Mouse (Mus musculus): ENCODE results near the gene Kcnh2. TPM values are rescaled to one million over a fixed set of nuclear protein-coding genes. Genes with fewer than 3 reads are reported as not detected.

The Kcnh2 gene
- total RNA-seq, 2 experiments from 2014 or later: 75.5 to 85.8 TPM

DNA sequence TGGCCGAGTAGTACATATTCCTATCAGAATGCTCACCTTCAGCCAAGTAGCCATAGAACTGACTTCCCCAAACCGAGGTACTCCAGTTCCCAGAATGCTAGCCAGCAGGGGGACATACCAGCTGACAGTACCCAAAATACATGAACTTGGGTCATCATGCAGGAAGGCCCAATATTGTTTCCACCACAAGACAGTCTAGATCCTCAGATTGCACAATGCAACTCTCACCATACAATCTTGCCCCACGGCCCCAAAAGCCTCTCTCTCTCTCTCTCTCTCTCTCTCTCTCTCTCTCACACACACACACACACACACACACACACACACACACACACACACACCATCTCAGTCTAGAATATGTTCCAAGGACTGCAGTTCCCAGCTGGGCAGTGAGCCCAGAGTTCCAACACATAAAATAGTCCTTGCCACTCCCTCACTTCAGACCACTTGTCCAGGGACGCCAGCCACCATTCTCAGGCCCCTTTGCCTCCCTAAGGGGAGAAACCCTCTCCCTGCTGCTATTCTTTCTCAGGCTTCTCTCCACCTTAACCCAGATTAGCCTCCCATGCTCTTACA lies 24.5 kb downstream of the Kcnh2 start:
- peak; percentile 59 to 74 for DNase-seq
- intact Hi-C loops (cut with DNase I): no loop called here

- no peak for DNase-seq
- intact Hi-C loops (cut with DNase I): no loop called here
Measured at GRCm38 (mm10) chr5:24326166-24326841, 25.1 kb downstream of the Kcnh2 start.

DNA sequence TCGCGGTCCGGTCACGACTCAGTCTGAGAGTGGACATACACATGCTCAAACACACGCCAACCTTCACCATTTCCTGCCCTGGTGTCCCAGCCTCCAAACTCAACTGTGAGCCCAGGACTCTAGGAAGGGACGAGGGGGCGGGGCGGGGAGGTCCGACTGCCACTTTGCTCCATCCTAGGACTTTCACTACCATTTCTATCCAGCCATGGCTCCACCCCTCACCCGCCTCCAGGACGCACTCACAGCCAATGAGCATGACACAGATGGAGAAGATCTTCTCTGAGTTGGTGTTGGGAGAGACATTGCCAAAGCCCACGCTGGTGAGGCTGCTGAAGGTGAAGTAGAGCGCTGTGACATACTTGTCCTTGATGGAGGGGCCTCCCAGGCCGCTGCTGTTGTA lies 26.2 kb downstream of the Kcnh2 start:
- DNase-seq: no peak
- intact Hi-C loops (cut with DNase I): no loop called here

- no peak for DNase-seq
Measured at GRCm38 (mm10) chr5:24321711-24322682, 29.4 kb downstream of the Kcnh2 start.

DNA sequence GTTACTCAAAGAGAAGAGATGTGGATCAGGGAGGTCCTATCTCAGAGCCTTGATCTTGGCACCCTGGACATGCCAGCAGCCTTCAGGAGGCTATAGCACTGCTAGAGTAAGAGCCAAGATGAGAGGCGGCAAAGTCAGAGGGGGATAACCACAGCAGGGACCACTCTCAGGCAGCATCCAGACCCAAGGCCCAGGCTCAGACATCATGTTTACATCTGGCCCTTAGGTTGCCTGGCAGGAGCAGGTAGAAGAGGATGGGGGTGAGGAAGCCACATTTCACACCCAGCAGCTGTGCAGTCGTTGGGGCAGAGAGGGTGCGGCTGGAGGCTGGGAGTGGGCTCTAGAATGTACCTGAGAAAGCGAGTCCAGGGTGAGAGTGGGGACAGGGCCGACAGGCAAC lies 30.5 kb downstream of the Kcnh2 start:
- intact Hi-C loops (cut with DNase I): no loop called here
- no peak for DNase-seq

More at GRCm38 (mm10) chr5:24321711-24322682, 29.4 kb downstream of the Kcnh2 start:
- intact Hi-C loops (cut with DNase I): no loop called here

DNA sequence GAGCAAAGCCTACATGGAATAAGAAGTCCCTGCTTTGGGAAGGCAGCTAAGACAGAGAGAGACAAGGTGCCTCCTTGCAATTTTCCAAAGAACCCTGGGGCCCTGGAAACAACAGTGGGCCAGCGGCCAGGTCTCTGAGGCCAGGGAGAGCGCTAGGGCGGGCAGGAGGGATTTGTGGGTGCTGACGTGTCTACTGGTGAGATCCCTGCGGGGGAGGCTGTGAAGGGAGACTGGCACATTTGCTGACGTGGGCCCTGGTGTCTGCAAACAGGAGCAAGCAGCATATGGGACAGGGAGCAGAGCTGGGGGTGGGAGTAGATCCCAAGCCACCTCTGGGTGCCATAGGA lies 31.0 kb downstream of the Kcnh2 start:
- intact Hi-C loops (cut with DNase I): no loop called here
- no peak for DNase-seq

DNA sequence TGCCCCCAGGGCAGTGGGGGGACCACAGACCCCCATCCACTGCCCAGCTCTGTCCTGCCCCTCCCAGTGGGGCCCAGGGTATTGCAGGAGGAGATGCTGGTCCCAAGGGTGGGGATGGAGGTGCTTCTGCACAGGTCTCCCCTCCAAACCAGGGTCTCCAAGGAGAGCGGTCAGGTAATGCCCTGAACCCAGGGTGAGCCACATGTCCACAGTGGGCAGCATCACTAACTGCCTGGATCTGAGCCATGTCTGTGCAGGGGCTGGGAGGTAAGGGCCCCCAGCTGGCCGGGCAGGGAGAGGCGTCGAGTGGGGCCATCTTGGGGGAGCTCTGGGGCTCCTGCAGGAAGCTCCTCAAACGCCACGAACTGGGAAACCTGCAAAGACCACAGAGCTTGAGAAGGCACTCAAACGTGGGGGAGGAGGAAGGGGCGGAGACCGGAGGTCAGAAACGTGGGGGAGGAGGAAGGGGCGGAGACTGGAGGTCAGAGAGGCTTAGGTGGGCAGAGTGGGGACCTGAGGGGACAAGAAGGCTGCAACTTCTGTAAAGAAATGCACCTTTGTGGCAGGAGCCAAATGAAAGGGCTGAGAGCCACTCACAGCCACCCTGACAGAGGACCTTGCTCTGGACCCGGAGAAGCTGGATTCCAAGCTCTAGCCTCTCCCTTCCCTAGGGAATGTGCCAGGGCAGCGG lies 31.5 kb downstream of the Kcnh2 start:
- no peak for DNase-seq
- intact Hi-C loops (cut with DNase I): no loop called here

DNA sequence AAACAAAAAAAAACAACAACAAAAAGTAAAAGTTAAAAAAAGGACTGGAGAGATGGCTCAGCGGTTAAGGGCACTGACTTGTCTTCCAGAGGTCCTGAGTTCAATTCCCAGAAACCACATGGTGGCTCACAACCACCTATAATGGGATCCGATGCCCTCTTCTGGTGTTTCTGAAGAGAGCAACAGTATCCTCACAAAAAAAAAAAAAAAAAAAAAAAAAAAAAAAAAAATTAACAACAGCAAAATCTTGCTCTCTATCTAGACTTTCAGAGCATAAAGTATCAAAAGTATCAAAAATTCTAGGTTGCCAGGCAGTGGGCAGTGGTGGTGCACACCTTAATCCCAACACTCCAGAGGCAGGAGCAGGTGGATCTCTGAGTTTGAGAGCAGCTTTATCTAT lies 42.2 kb downstream of the Kcnh2 start:
- intact Hi-C loops (cut with DNase I): no loop called here
- DNase-seq: no peak

- DNase-seq: no peak
- intact Hi-C loops (cut with DNase I): no loop called here
Measured at GRCm38 (mm10) chr5:24308621-24309020, 42.8 kb downstream of the Kcnh2 start.

- DNase-seq: no peak
- intact Hi-C loops (cut with DNase I): no loop called here
Measured at GRCm38 (mm10) chr5:24307118-24307777, 44.2 kb downstream of the Kcnh2 start.

DNA sequence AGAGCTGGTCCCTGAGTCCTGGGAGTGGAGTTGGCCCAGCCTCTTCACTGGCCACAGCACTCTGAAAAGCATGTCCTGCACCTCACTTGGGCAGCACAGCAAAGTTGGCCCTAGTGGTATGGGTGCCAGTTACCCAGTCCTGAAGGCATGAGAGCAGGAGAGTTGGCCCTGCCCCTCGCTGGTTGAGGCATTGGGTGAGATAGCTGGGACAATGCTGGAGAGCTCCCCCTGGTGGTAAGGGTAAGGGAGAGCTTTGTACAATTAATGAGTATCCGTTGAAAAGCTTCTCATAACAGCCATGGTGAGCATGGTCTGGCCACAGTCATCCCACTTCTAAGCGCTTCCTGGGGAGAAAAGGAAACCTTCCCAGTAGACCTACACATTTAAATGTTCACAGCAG lies 48.2 kb downstream of the Kcnh2 start:
- intact Hi-C loops (cut with DNase I): loop anchor here (2.0 kb wide), 1 partner anchor 36 kb away; no protein-coding TSS in a partner anchor
- DNase-seq: no peak

GRCm38 (mm10) chr5:24299845-24300589 lies 51.4 kb downstream of the Kcnh2 start:
- peak; percentile 37 to 61 for DNase-seq
- intact Hi-C loops (cut with DNase I): no loop called here

DNA sequence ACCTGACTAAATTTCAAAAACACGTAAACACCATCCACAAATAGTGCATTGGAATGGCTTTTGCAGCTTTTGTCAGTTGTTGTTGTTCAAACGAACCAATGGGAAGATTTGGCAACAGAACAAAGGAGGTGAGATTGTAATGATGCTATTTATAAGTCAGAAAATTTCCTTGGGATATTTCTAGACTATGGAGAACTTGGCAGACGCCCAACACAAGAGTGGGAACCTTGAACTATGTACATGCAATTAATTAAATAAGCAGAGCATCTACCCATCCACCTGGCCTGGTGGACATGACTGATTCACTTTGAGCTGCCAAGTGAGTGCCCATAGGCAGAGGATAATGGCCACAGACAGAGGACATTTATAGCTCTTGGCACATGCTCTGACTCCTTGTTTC lies 59.5 kb downstream of the Kcnh2 start:
- intact Hi-C loops (cut with DNase I): no loop called here
- DNase-seq: peak; percentile 30 to 46

DNA sequence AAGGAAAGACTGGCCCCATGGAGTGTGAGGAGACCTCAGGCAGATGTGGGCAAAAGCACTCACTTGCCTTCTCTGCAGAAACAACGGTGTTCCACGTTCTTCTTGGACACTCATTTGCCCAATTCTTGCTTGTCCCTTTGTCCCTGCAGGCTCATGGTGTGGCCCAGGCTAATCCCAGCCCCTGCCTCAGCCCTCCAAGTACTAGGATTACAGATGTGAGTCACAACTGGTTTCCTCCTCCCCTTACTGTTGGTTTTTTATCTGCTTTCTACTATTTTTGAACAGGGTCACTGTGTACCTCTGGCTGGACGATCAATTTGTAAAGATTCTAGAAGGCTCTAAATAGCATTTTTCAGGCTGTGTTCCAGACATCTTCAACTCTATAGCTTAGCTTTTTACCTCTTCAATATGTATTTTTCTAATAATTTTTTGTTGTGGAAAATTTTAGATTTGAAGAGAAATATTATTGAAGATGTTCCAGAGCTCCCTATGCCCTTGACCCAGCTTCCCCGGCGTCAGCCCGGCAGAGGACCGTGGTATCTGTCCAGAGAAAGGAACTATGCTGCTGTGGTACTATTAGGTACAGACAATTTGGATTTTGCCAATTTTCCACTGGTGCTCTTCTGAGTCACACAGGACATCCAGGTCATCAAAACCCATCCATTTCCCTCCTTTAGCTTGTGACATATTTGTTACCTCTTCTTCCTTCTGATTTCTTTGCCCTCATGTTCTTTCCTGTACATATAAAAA lies 65.0 kb downstream of the Kcnh2 start:
- intact Hi-C loops (cut with DNase I): no loop called here
- DNase-seq: no peak

DNA sequence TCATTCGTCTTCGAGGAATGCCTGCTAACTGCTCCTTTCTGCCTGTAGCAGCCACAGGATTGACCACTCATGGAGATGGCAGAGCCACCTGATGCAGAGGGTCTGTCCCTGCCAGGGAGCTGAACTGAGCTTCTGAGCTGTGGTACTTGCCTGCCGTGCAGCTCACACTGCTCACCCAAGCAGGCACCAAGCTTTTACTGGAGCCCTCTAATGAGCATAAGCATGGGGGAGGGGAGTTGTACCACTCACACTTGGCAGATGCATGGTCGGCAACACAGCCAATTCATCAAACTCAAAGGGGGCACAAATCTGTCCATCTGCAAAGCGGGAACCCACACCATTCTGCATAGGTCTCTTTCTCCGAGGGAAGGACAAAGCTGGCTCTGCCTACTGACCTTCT lies 67.3 kb downstream of the Kcnh2 start:
- intact Hi-C loops (cut with DNase I): no loop called here
- no peak for DNase-seq

DNA sequence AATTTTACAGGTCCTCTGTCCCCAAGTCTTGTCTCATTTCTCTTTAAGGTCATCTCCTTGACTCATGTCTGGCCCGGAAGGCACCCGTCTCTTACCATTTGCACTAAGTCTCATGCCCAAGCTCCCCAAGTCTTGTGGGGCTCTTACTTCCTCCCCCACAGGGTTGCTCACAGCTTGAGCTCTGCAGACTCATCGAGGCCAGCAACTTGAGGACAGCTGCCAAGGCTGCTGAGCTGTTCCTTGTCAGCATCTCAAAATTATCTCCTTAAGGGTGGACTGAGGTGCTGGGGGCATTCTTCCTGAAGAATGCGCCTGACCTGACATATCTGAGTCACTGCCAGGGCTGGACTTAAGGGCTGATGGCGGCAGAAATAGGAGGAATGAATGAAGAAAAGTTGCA lies 68.2 kb downstream of the Kcnh2 start:
- no peak for DNase-seq
- intact Hi-C loops (cut with DNase I): no loop called here

GRCm38 (mm10) chr5:24280523-24280922 lies 70.9 kb downstream of the Kcnh2 start:
- intact Hi-C loops (cut with DNase I): no loop called here
- no peak for DNase-seq

DNA sequence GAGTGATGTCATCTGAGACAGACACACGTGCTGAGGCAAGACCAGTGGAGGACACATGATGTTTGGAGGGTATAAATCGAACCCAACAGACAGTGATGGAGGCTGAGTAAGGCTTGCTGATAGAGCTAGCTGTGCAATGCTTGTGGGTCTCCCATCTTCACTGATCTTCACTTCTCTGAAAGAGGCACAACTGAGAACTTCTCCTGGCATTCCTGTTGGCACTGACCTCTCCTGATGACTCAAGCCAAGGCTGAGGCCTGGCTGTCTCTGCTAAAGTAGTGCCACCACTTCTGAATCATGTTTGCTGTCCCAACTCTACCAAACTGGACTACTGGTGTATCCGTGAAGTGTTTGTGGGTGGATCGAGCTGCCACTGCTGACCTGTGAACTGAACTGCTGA lies 71.9 kb downstream of the Kcnh2 start:
- no peak for DNase-seq
- intact Hi-C loops (cut with DNase I): no loop called here

GRCm38 (mm10) chr5:24278206-24278605 lies 73.2 kb downstream of the Kcnh2 start:
- no peak for DNase-seq
- intact Hi-C loops (cut with DNase I): no loop called here

Data from heart, postnatal 14 days (tissue).